Mouse (Mus musculus) hindbrain, postnatal 0 days (tissue): ENCODE measurements around the gene Pecam1. TPM values are rescaled to one million over a fixed set of nuclear protein-coding genes. Genes with fewer than 3 reads are reported as not detected.
A peak's percentile ranks its signal among the peaks of the same experiment; 100 is the strongest.
"Not testable (repeated sequence)": the region's sequence is repeated elsewhere in the genome, so short reads cannot be mapped to it uniquely, and the experiment has no call there.

Experiments used
- ATAC-seq: fragments of 200-750 bp; cut with Nextera tagmentation; 2 replicates; pipeline ENCODE4 v1.8.0; 2017; ENCODE audit warnings: mild to moderate bottlenecking, moderate TSS enrichment, moderate library complexity
- DNase-seq: peaks from one replicate; pipeline ENCODE4 v3.0.0-alpha.2; 2015; ENCODE audit warnings: low spot score
- H3K27ac ChIP-seq: fragments of 300-500 bp; sonication (generic); 2 replicates; pipeline ENCODE4 v1.5.1; 2014; ENCODE audit warnings: mild to moderate bottlenecking
- H3K27me3 ChIP-seq: fragments of 300-500 bp; sonication (generic); 2 replicates; pipeline ENCODE4 v1.6.1; 2014; ENCODE audit warnings: low read length, mixed read lengths; ENCODE audit not compliant: insufficient read depth
- H3K36me3 ChIP-seq: fragments of 300-500 bp; sonication (generic); 2 replicates; pipeline ENCODE4 v1.6.1; 2014; ENCODE audit warnings: low read length, mixed read lengths; ENCODE audit not compliant: insufficient read depth
- H3K4me1 ChIP-seq: fragments of 300-500 bp; sonication (generic); 2 replicates; pipeline ENCODE4 v1.6.1; 2014; ENCODE audit warnings: antibody characterized with exemption, low read length, mixed read lengths; ENCODE audit not compliant: insufficient read depth
- H3K4me2 ChIP-seq: fragments of 300-500 bp; sonication (generic); 2 replicates; pipeline ENCODE4 v1.6.1; 2014; ENCODE audit warnings: low read depth, mild to moderate bottlenecking, low read length, moderate library complexity, mixed read lengths
- H3K4me3 ChIP-seq: fragments of 300-500 bp; sonication (generic); 2 replicates; pipeline ENCODE4 v1.5.1; 2014; ENCODE audit warnings: low read length
- H3K9ac ChIP-seq: fragments of 300-500 bp; sonication (generic); replicated peaks from 2 replicates; pipeline ENCODE4 v1.6.1; 2014; ENCODE audit warnings: mild to moderate bottlenecking, low read length, moderate library complexity, mixed read lengths
- H3K9me3 ChIP-seq: fragments of 300-500 bp; sonication (generic); 2 replicates; pipeline ENCODE4 v1.6.1; 2016; ENCODE audit warnings: low read length, mixed read lengths
- CTCF ChIP-seq: IDR thresholded peaks from 2 replicates; pipeline ENCODE4 v1.5.1; 2016; ENCODE audit warnings: antibody characterized with exemption, control low read depth, low read depth
- WGBS: fragments of 180-500 bp; shearing (Covaris S2); extraction: QIAGEN DNeasy Blood & Tissue Kit; methylation state at CpG from one replicate; pipeline ENCODE4 v1.1.7; 2014; 5-methylcytosine and 5-hydroxymethylcytosine counted together
- polyA plus RNA-seq: library from polyadenylated mRNA; unstranded; fragments of >200 nt; fragmentation: Nextera tagmentation; extraction: Ambion mirVana; gene quantifications from 2 replicates; pipeline ENCODE4 v1.2.1, GENCODE M21; 2015
- total RNA-seq: library from RNA; depleted of rRNA; stranded (reverse); fragments of >200 nt; gene quantifications from 2 replicates; pipeline ENCODE4 v1.2.3, GENCODE M21; 2014

Gene Pecam1
- total and polyA plus RNA-seq, 2 experiments from 2014 or later = 10.9 to 19.2 TPM

DNA sequence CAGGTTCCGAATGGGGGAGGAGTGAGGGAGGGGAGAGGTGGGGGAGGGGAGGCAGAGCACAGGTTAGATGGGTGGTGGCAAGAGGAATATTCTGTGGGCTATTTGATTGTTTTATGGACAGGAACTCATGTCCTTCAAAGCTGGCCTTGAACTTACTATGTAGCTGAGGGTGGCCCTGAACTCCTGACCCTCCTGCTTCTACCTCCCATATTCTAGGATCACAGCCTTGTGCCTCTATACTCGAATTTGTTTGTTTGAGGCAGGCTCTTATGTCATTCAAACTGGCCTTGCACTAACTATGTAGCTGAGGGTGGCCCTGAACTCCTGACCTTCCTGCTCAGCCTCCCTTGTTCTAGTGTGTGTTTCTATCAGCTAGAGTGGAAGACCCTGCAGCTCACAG, 114.5 kb downstream of the Pecam1 start:
- no peak for TF ChIP-seq CTCF

DNA sequence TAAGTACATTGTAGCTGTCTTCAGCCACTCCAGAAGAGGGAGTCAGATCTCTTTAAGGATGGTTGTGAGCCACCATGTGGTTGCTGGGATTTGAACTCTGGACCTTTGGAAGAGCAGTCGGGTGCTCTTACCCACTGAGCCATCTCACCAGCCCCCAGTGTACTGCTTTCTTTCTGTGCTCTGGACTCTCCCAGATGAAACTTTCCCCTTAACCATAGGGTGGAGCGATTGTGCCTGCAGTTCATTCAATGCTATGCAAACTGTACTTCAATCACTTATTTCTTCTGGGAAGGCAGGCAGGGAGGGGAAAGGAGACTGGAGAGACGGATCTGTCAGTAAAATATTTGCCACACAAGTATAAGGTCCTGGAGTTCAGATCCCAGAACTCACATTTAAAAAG, 116.3 kb downstream of the Pecam1 start:
- 92% methylated on average over 3 of the region's 3 CpGs for WGBS
- not testable (repeated sequence) for ATAC-seq, H3K4me2 ChIP-seq, H3K27ac ChIP-seq, H3K27me3 ChIP-seq, H3K36me3 ChIP-seq, H3K9ac ChIP-seq, DNase-seq, H3K9me3 ChIP-seq, H3K4me3 ChIP-seq, H3K4me1 ChIP-seq

More for the DNA sequence above, 114.5 kb downstream of the Pecam1 start:
- Histone ChIP-seq H3K36me3 (no peaks in the 10 kb centered on the region), H3K4me2 (no peak overlapping the region), H3K27me3 (no peaks in the 10 kb centered on the region), H3K4me1 (peaks cover 3% of the 10 kb centered on the region; the same call in 1 of the 2 replicates), H3K4me3 (no peak overlapping the region), H3K9ac (no peak overlapping the region), H3K27ac (no peak overlapping the region), H3K9me3 (no peaks in the 10 kb centered on the region)
- ATAC-seq (no peak), DNase-seq (no peak)
- 53% methylated on average over 2 of the region's 2 CpGs for WGBS

DNA sequence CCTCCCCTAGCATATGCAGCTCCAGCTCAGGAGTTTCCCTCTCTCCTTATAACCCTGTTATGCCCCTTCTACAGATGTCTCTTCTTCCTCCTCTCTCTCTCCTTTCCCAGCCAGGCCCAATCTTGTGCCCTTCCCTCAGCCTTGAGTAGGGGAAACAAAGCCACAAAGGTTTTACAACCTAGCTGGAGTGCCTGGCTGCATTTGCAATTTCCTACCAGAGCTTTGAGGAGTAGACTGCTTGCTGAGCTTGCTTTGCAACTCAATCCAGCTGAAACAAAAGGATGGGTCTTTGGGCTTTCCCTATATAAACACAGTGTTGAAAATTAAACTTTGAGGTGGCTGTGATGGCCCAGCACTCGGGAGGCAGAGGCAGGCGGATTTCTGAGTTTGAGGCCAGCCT, 117.0 kb downstream of the Pecam1 start:
- Histone ChIP-seq H3K9me3 (no peaks in the 10 kb centered on the region), H3K9ac (no peak overlapping the region), H3K4me3 (no peak overlapping the region), H3K4me1 (no peaks in the 10 kb centered on the region), H3K36me3 (no peaks in the 10 kb centered on the region), H3K4me2 (no peak overlapping the region), H3K27me3 (no peaks in the 10 kb centered on the region), H3K27ac (no peak overlapping the region)
- no peak for TF ChIP-seq CTCF
- DNase-seq (no peak), ATAC-seq (no peak)
- 89% methylated on average over 2 of the region's 2 CpGs for WGBS

DNA sequence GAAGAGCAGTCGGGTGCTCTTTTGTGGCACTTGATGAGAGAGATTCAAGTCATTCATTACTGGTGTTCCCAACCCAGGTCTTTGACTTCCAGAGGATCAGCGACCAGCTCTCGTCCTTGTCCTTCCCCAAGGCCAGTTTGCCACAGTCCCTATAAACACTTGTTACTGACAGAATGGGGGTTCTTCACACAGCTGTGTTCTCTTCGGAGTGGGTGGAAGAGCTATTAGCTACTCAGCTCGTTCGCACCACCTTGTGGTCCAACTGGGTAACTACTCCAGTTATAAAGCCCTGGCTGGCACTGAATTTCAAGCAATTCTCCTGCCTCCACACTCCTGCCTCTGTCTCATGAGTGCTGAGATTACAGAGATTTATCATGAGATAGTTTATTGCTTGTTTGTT, 122.7 kb downstream of the Pecam1 start:
- no peaks in the 10 kb centered on the region for H3K27me3 ChIP-seq
- TF ChIP-seq CTCF = peak; percentile 92
- ATAC-seq (0 out of 2 replicates have a peak, but pooled peaks have one; percentile 47), DNase-seq (peak; percentile 89)
- H3K9ac ChIP-seq = no peak overlapping the region
- H3K4me3 ChIP-seq = no peak overlapping the region
- H3K9me3 ChIP-seq = no peaks in the 10 kb centered on the region
- no peak overlapping the region for H3K4me2 ChIP-seq
- H3K27ac ChIP-seq = no peak overlapping the region
- no peaks in the 10 kb centered on the region for H3K36me3 ChIP-seq
- WGBS = 21% methylated on average over 6 of the region's 6 CpGs
- H3K4me1 ChIP-seq = no peaks in the 10 kb centered on the region

DNA sequence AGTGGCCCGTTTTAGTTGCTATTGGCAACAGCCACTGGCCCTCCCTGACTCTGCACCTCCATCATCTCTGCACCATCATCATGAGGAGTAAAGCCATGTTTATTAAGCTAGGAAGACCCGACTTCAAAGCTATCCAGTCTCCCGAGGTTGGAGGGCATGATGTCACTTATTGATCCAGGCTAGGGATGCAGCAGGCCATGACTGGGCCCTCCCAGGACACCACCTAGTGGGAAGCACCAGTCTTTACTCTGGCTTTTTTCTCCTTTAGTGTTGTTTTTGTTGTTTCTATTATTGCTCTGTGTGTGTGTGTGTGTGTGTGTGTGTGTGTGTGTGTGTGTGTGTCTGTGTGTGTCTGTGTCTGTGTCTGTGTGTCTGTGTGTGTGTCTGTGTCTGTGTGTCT, 124.9 kb downstream of the Pecam1 start:
- WGBS = 44% methylated on average over 3 of the region's 3 CpGs
- Histone ChIP-seq H3K27me3 (no peaks in the 10 kb centered on the region), H3K4me2 (no peak overlapping the region), H3K9me3 (no peaks in the 10 kb centered on the region), H3K9ac (no peak overlapping the region), H3K4me1 (no peaks in the 10 kb centered on the region), H3K36me3 (no peaks in the 10 kb centered on the region), H3K27ac (no peak overlapping the region), H3K4me3 (no peak overlapping the region)
- ATAC-seq = no peak
- TF ChIP-seq CTCF = no peak
- no peak for DNase-seq

DNA sequence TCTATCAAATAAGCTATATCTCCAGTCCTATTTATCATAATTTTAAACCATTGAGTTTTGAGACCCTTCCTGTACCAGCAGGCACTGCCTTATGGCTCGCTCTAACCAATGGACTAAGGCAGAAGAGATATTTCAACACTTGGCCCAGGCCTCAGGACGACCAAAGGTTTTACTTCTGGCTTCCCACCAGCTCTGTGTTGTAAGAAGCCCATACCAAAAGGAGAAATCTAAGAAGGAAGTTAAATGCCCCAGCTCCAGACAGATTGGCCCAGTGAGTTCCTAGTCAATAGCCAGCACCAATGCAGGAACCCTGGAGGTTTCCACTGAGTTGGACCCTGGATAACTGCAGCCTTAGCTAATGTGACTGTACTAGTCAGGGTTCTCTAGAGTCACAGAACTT, 126.8 kb downstream of the Pecam1 start:
- ATAC-seq (no peak), DNase-seq (no peak)
- Histone ChIP-seq H3K4me1 (no peaks in the 10 kb centered on the region), H3K27ac (no peak overlapping the region), H3K9me3 (no peaks in the 10 kb centered on the region), H3K9ac (no peak overlapping the region), H3K4me2 (no peak overlapping the region), H3K4me3 (no peak overlapping the region), H3K36me3 (no peaks in the 10 kb centered on the region), H3K27me3 (no peaks in the 10 kb centered on the region)
- TF ChIP-seq CTCF = no peak
- WGBS = 72% methylated on average over 2 of the region's 2 CpGs

DNA sequence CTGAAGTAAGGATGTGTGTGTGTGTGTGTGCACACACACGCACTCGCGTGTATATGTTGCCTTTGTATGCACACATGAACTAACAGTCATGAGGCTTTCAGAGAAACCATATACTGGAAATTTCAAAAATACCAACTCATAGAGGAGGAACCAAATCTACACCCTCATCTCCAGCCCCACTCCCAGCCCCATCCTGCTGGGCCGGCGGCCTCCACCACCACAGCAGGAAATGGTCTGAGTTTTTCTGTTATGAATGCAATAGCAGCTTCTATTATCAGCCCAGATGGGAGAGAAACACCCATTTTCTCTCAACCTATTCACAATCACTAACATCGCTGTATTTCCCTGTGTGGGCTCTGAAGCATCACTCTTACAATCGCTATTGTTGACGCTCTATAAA, 128.4 kb downstream of the Pecam1 start:
- Histone ChIP-seq H3K27me3 (no peaks in the 10 kb centered on the region), H3K9me3 (no peaks in the 10 kb centered on the region), H3K27ac (no peak overlapping the region), H3K4me1 (no peaks in the 10 kb centered on the region), H3K4me2 (no peak overlapping the region), H3K4me3 (no peak overlapping the region), H3K9ac (no peak overlapping the region), H3K36me3 (no peaks in the 10 kb centered on the region)
- 88% methylated on average over 8 of the region's 8 CpGs for WGBS
- no peak for DNase-seq
- ATAC-seq = no peak
- no peak for TF ChIP-seq CTCF

DNA sequence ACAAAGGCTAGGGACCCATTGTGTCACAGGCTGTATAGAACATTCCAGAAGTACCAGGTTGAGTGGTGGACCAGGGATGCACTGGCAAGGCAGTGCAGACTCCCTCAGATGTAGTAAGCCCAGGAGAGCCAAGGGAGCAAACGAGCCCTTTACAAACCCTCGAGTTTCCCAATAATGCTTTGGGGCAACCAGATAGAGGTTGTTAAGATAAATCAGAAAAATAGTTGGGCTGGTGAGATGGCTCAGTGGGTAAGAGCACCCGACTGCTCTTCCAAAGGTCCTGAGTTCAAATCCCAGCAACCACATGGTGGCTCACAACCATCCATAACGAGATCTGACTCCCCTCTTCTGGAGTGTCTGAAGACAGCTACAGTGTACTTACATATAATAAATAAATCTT, 131.7 kb downstream of the Pecam1 start:
- H3K9ac ChIP-seq, H3K36me3 ChIP-seq, H3K27me3 ChIP-seq, H3K4me1 ChIP-seq, H3K9me3 ChIP-seq, H3K27ac ChIP-seq, H3K4me2 ChIP-seq, H3K4me3 ChIP-seq, DNase-seq, ATAC-seq: not testable (repeated sequence)
- WGBS = 86% methylated on average over 3 of the region's 4 CpGs
